Mouse (Mus musculus) E14TG2a.4 (cell line): ENCODE measurements around the gene Hnrnpu.

Experiments
- CTCF ChIP-seq: conservative IDR thresholded peaks from 2 replicates; pipeline ENCODE4 v1.5.1; 2014; ENCODE audit warnings: low read length
- NANOG ChIP-seq: IDR thresholded peaks from 2 replicates; pipeline ENCODE4 v1.6.1; 2014; ENCODE audit warnings: borderline replicate concordance, low read length, mixed read lengths
- POU5F1 ChIP-seq: IDR thresholded peaks from 2 replicates; pipeline ENCODE4 v1.6.1; 2014; ENCODE audit warnings: low read length, borderline replicate concordance

DNA sequence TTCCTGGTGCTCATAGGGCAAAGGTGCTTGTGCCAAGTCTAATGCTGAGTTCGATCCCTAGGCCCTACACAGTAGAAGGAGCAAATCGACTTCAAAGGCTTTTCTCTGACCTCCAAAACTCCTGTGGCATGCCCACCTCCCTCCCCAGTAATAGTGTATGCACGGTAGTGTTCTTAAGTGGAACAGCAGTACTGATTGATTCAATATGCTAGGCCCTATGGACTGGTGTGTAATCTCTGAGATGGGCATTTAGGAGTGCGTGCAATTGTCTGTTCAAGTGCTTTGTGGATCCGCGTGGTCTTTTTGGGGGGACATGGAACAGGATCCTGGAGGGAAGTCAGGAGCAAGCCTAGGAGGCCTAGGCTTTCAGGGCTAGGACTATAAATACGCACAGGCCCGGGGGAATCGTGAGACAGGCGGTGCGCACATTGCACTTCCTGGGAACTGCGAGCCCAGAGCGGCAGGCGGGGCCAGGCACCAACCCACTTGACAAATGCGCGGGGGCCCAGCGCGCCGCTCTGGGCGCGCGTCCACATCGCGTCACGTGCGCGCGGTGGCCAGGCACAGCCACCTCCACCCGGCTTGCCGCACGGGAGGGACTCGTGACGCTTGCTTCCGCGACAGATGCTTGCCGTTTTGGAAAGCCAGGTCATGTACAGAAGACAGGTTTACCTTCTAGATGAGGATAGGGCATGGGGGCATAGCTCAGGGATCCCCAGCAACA lies 31.1 kb upstream of the Hnrnpu start:
- TF ChIP-seq CTCF: no peak
- TF ChIP-seq POU5F1: no peak
- TF ChIP-seq NANOG: no peak
